Mouse (Mus musculus): ENCODE results near the gene Ppp1r21. TPM values are rescaled to one million over a fixed set of nuclear protein-coding genes. Genes with fewer than 3 reads are reported as not detected.
A peak's percentile ranks its signal among the peaks of the same experiment; 100 is the strongest.

Gene Ppp1r21
- 24.1 and 26.5 TPM in 2 replicates for polyA plus RNA-seq (2011; ENCODE audit: insufficient read depth, insufficient read length, low replicate concordance, missing spikeins)

DNA sequence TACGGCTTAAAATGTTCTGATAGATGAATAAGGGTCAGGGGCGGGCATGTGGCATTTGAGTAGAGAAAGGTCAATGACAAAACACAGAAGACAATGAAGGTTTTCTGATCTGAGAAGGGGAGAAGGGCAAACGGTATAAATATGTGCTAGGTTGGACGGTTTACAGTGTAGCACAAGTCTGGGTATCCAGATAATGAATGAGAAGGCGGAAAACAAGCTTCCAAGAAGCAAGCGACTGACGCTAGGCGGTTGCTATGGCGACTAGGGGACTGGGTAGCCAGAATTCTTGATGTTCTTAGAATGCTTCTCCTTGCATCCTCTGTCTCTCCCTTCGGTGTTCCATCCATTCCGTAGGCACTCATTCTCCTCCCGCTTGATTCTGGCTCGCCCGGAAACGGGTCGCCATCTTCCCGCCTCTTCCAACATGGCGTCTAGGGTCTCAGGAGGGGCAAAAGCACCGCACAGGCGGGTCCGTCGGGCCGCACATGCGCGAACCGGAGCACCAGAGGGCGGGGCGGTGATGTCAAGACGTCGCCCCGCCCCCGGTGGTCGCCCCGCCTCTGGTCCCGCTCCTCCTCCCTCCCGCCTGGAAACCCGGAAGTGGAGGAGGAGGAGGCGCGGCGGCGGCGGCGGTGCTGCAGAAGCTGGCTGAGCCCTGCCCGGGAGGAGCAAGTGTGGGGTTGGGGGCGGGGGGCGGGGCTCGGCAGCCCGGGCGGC is at the start of gene Ppp1r21:
Gene Ppp1r21 (plus strand): TSS at position 600 of the 717 bp plus-strand sequence.
- H3K4me1 ChIP-seq (ENCODE audit: control insufficient read depth, insufficient read depth, low read length): peaks cover 4% of the 10 kb centered on the region
- peak within 1 kb of the TSS; percentile 94 for H3K4me3 ChIP-seq (replicated peaks; ENCODE audit: control insufficient read depth, low read depth, low read length)
- 8% methylated on average over 49 of the region's 49 CpGs for WGBS
- TF ChIP-seq POLR2A (IDR thresholded peaks at IDR 0.05; ENCODE audit: borderline replicate concordance, control insufficient read depth, low read depth, low read length) (peak; percentile 38; the same call in 1 of the 2 replicates), CTCF (IDR thresholded peaks at IDR 0.05; ENCODE audit: control insufficient read depth, insufficient read depth, low read length) (no peak)
- peak within 1 kb of the TSS; percentile 61 for H3K27ac ChIP-seq (ENCODE audit: control insufficient read depth, insufficient read depth, low read depth, low read length, poor library complexity)

DNA sequence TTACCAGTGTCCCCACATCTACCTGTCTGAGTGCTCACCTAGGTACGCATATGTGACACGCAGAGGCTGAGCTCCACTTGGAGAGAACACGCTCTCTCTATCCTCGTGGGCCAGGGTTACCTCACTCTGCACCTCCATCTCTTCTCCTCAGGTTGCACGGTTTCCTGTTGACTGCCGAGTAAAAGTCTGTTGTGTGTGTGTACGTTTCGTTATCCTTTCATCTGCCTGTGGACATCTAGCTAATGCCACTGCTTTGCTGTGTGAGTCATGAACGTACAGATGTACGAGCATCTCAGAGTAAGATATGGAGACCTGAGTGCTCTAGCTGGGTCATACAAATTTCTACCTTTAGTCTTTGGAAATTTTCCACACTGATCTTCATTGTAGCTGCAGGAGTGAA is 49.5 kb upstream of the Ppp1r21 start:
- H3K27ac ChIP-seq (ENCODE audit: control insufficient read depth, insufficient read depth, low read depth, low read length, poor library complexity): no peak overlapping the region
- WGBS: 76% methylated on average over 10 of the region's 10 CpGs

DNA sequence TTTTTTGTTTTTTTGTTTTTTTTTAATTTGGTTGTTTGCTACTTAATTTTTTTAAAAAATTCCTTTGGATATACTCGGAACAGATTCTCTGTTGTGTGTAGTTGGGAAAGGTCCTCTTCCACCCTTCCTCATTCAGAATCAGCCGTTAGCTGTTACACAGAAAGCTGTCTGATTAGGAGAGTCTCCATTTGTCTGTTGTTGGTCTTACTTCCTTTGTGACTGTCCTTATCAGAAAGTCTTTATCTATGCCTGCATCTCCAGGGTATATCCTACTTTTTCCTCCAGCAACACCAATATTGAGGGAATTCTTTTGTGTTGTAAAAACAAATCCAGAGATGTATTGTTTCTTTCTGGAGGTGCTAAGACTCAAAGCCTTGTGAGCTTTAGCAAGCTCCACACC is 48.9 kb upstream of the Ppp1r21 start:
- no peak overlapping the region for H3K4me3 ChIP-seq (replicated peaks; ENCODE audit: control insufficient read depth, low read depth, low read length)
- TF ChIP-seq CTCF (IDR thresholded peaks at IDR 0.05; ENCODE audit: control insufficient read depth, insufficient read depth, low read length): no peak
- TF ChIP-seq POLR2A (IDR thresholded peaks at IDR 0.05; ENCODE audit: borderline replicate concordance, control insufficient read depth, low read depth, low read length): no peak
- no peak overlapping the region for H3K27ac ChIP-seq (ENCODE audit: control insufficient read depth, insufficient read depth, low read depth, low read length, poor library complexity)
- 55% methylated on average over 2 of the region's 2 CpGs for WGBS
- H3K4me1 ChIP-seq (ENCODE audit: control insufficient read depth, insufficient read depth, low read length): no peaks in the 10 kb centered on the region; the same call in 1 of the 2 replicates

More for the DNA sequence above, 49.5 kb upstream of the Ppp1r21 start:
- H3K4me1 ChIP-seq (ENCODE audit: control insufficient read depth, insufficient read depth, low read length): no peaks in the 10 kb centered on the region; the same call in 1 of the 2 replicates
- TF ChIP-seq CTCF (IDR thresholded peaks at IDR 0.05; ENCODE audit: control insufficient read depth, insufficient read depth, low read length): no peak
- no peak for TF ChIP-seq POLR2A (IDR thresholded peaks at IDR 0.05; ENCODE audit: borderline replicate concordance, control insufficient read depth, low read depth, low read length)
- no peak overlapping the region for H3K4me3 ChIP-seq (replicated peaks; ENCODE audit: control insufficient read depth, low read depth, low read length)

DNA sequence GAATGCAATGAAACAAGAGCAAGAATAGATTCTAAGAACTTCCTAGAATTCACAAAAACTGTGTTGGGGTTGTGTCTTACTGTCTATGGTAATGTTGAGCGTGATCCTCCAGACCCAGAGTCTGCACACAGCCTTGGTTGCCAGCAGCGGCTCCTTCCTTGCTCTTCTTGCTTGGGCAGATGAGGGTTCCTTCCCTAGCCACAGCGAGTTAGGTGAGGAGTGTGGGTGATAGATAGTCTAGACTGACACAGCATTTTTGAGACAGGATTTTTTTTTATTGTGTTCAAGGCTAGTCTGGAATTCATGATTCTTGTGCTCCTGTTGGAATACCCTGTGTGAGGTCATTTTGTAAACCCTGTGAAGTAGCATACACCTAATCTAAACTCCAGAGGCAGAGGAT is 48.3 kb upstream of the Ppp1r21 start:
- H3K4me1 ChIP-seq (ENCODE audit: control insufficient read depth, insufficient read depth, low read length): no peaks in the 10 kb centered on the region; the same call in 1 of the 2 replicates
- no peak overlapping the region for H3K27ac ChIP-seq (ENCODE audit: control insufficient read depth, insufficient read depth, low read depth, low read length, poor library complexity)
- TF ChIP-seq POLR2A (IDR thresholded peaks at IDR 0.05; ENCODE audit: borderline replicate concordance, control insufficient read depth, low read depth, low read length) (no peak), CTCF (IDR thresholded peaks at IDR 0.05; ENCODE audit: control insufficient read depth, insufficient read depth, low read length) (no peak)
- 54% methylated on average over 3 of the region's 3 CpGs for WGBS
- H3K4me3 ChIP-seq (replicated peaks; ENCODE audit: control insufficient read depth, low read depth, low read length): no peak overlapping the region

DNA sequence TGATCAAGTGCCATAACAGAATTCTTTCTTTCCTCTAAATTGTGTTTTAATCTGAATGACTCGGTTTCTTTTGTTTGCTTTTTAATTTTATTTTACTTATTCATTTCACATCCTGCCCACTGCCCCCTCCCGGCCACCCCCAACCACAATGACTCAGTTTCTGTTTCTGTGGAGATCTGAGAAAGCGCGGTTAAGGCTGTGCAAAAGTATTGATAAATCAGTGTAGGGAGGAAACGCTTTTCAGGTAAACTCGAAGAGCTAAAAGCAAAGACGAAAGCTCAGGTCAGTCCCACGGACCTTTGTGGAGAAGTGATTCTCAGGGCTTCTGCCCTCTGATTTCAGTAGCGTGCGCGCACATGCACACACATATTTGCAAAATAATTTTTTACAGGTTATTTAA is 45.4 kb upstream of the Ppp1r21 start:
- TF ChIP-seq POLR2A (IDR thresholded peaks at IDR 0.05; ENCODE audit: borderline replicate concordance, control insufficient read depth, low read depth, low read length) (no peak), CTCF (IDR thresholded peaks at IDR 0.05; ENCODE audit: control insufficient read depth, insufficient read depth, low read length) (no peak)
- Histone ChIP-seq H3K4me1 (ENCODE audit: control insufficient read depth, insufficient read depth, low read length) (no peaks in the 10 kb centered on the region; the same call in 1 of the 2 replicates), H3K27ac (ENCODE audit: control insufficient read depth, insufficient read depth, low read depth, low read length, poor library complexity) (no peak overlapping the region), H3K4me3 (replicated peaks; ENCODE audit: control insufficient read depth, low read depth, low read length) (no peak overlapping the region)
- WGBS: 65% methylated on average over 11 of the region's 11 CpGs

DNA sequence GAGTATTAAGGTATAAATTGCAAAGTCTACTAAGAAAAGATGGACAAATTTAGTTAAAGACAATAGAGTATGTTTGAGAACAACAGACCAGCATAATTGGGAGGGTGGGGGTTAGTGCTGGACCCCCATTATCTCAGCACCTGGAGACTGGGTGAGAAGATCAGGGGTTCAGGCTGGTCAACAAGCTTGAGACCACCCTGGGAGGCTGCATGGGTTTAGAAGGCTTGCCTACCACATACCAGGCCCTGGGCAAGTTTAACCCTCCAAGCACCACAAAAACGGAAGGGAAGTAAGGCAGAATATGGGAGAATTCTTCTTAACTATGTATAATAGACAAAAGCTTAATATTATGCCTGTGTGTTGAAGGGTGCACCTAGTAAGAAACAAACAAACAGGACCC is 45.0 kb upstream of the Ppp1r21 start:
- no peak overlapping the region for H3K4me3 ChIP-seq (replicated peaks; ENCODE audit: control insufficient read depth, low read depth, low read length)
- 83% methylated on average over 1 of the region's 1 CpGs for WGBS
- H3K4me1 ChIP-seq (ENCODE audit: control insufficient read depth, insufficient read depth, low read length): no peaks in the 10 kb centered on the region; the same call in 1 of the 2 replicates
- TF ChIP-seq CTCF (IDR thresholded peaks at IDR 0.05; ENCODE audit: control insufficient read depth, insufficient read depth, low read length): no peak
- TF ChIP-seq POLR2A (IDR thresholded peaks at IDR 0.05; ENCODE audit: borderline replicate concordance, control insufficient read depth, low read depth, low read length): no peak
- no peak overlapping the region for H3K27ac ChIP-seq (ENCODE audit: control insufficient read depth, insufficient read depth, low read depth, low read length, poor library complexity)

DNA sequence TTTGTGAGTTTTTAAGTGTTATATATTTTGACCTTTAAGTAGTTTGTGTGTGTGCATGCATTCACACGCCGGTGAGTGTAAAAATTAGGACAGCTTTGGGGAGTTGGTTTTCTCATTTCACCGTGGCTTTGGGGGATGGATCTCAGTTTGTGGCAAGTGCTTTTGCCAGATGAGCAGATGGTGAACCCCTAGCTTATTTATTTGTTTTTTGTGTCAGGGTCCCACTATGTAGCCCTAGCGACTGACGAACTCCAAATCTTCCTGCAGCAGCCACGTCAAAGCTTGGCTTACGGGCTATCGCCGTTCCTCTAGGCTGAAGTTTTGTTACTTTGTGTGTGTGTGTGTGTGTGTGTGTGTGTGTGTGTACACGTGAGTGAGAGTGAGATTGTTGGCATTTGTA is 39.4 kb upstream of the Ppp1r21 start:
- TF ChIP-seq POLR2A (IDR thresholded peaks at IDR 0.05; ENCODE audit: borderline replicate concordance, control insufficient read depth, low read depth, low read length): no peak
- TF ChIP-seq CTCF (IDR thresholded peaks at IDR 0.05; ENCODE audit: control insufficient read depth, insufficient read depth, low read length): no peak
- Histone ChIP-seq H3K4me3 (replicated peaks; ENCODE audit: control insufficient read depth, low read depth, low read length) (no peak overlapping the region), H3K4me1 (ENCODE audit: control insufficient read depth, insufficient read depth, low read length) (no peaks in the 10 kb centered on the region), H3K27ac (ENCODE audit: control insufficient read depth, insufficient read depth, low read depth, low read length, poor library complexity) (no peak overlapping the region)
- 93% methylated on average over 10 of the region's 10 CpGs for WGBS

DNA sequence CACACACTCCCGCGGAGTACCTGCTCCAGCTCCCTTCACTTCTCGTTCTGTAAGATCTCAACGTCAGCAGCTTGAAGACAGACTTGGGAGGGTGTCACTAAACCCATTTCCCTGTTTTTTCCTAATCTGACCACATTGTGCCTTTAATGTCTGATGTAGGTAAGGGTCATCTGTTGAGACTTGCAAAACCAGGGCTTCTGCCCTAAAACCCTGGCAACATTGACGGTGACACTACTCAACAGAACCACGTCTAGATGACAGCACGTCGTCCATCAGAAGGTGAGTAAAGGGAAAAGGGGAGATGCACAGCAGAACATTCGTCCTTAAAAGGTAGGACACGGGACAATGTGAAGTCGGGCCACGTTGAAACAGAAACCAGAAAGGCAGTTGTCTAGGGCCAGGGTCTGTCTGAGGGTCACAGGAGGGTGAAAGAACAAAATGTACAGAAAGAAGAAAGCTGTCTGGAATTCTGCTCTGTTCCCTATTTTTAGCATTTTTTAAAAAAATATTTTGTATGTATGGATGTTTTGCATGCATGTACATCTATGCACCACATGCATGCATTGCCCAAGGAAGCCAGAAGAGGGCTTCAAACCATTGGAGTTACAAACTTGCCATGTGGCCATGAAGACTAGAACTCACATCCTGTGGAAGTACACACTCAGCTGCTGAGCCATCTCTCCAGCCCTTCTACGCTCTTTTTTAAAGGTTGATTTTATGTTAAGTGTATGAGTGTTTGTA is 38.4 kb upstream of the Ppp1r21 start:
- 94% methylated on average over 13 of the region's 13 CpGs for WGBS
- no peaks in the 10 kb centered on the region for H3K4me1 ChIP-seq (ENCODE audit: control insufficient read depth, insufficient read depth, low read length)
- H3K4me3 ChIP-seq (replicated peaks; ENCODE audit: control insufficient read depth, low read depth, low read length): no peak overlapping the region
- no peak overlapping the region for H3K27ac ChIP-seq (ENCODE audit: control insufficient read depth, insufficient read depth, low read depth, low read length, poor library complexity)
- TF ChIP-seq POLR2A (IDR thresholded peaks at IDR 0.05; ENCODE audit: borderline replicate concordance, control insufficient read depth, low read depth, low read length) (no peak), CTCF (IDR thresholded peaks at IDR 0.05; ENCODE audit: control insufficient read depth, insufficient read depth, low read length) (no peak)

Data from bone marrow, adult 2 months (tissue).